Mouse (Mus musculus): ENCODE results near the gene Slc35a3.
A peak's percentile ranks its signal among the peaks of the same experiment; 100 is the strongest.

DNA sequence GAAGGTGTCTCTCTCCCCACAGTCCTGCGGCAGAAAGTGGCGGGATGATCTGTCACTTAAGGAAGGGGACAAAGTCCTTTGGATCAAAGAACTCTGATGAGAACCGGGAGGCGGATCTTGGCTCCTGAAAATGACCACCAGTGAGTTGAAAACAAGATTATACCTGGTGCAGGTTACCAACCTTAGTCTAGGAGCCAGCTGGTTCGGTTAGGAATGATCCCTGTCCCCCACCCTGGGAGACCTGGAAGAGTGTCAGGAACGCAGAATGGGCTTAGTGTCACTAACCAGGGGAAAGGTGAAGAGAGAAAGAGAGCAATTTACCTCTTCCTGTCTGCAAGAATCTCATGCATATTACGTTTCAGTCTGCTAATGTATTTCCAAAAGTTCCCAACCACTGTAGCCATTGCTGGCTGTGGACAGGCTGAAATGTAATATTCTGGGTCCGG is at the start of gene Slc35a3:
- TF ChIP-seq GATA1 (IDR thresholded peaks at IDR 0.05; ENCODE audit: low read depth, low read length) = no peak
- no peak for TF ChIP-seq NRF1 (IDR thresholded peaks at IDR 0.05; ENCODE audit: insufficient read depth, low read depth, low read length, poor library complexity, severe bottlenecking)
- TF ChIP-seq MYC (IDR thresholded peaks at IDR 0.05; ENCODE audit: low read depth, low read length) = no peak
- TF ChIP-seq POLR2A (IDR thresholded peaks at IDR 0.05; ENCODE audit: control insufficient read depth in 1 of 2, insufficient read depth in 1 of 2, low read depth in 1 of 2, low read length in 2 of 2, poor library complexity in 1 of 2) = no peak
- TF ChIP-seq CTCF (IDR thresholded peaks at IDR 0.05 in 2 of 3, conservative IDR thresholded peaks at IDR 0.05 in 1 of 3; ENCODE audit: control insufficient read depth in 1 of 3, insufficient read depth in 1 of 3, low read depth in 2 of 3, low read length in 3 of 3, poor library complexity in 1 of 3, severe bottlenecking in 1 of 3) = no peak
- no peak for TF ChIP-seq MEF2A (IDR thresholded peaks at IDR 0.05; ENCODE audit: extremely low read depth, insufficient replicate concordance, low read depth, low read length, poor library complexity, severe bottlenecking)
- no peak for TF ChIP-seq BHLHE40 (IDR thresholded peaks at IDR 0.05; ENCODE audit: borderline replicate concordance, low read depth, low read length)
- TF ChIP-seq JUND (IDR thresholded peaks at IDR 0.05; ENCODE audit: low read depth, low read length) = no peak
- peak; percentile 35; the same call in 1 of the 2 replicates for TF ChIP-seq E2F4 (IDR thresholded peaks at IDR 0.05; ENCODE audit: borderline replicate concordance, low read depth, low read length)
- TF ChIP-seq HCFC1 (IDR thresholded peaks at IDR 0.05; ENCODE audit: low read depth, low read length) = no peak
- TF ChIP-seq UBTF (IDR thresholded peaks at IDR 0.05; ENCODE audit: borderline replicate concordance, insufficient read depth, low read depth, low read length) = no peak
- no peak for TF ChIP-seq USF2 (IDR thresholded peaks at IDR 0.05; ENCODE audit: borderline replicate concordance in 1 of 2, insufficient read depth in 1 of 2, low read depth in 1 of 2, low read length in 2 of 2)
- no peak for TF ChIP-seq NELFE (IDR thresholded peaks at IDR 0.05; ENCODE audit: low read depth, low read length)
- TF ChIP-seq USF1 (IDR thresholded peaks at IDR 0.05; ENCODE audit: low read depth, low read length) = no peak
